Mouse (Mus musculus) embryo, embryonic 11.5 days (tissue): ENCODE data around the gene Prmt7.
A peak's percentile ranks its signal among the peaks of the same experiment; 100 is the strongest.
"Not testable (repeated sequence)": the region's sequence is repeated elsewhere in the genome, so short reads cannot be mapped to it uniquely, and the experiment has no call there.

Experiments
- DNase-seq: peaks from one replicate; pipeline ENCODE4 v3.0.0-alpha.2; 2012; ENCODE audit warnings: low read depth, low spot score

Prmt7 gene

GRCm38 (mm10) chr8:106210821-106211345 is at the start of gene Prmt7, which contains the start of gene Slc7a6os:
Prmt7 (plus strand) TSS chr8:106210936.
Slc7a6os (minus strand) TSS chr8:106210935.
- DNase-seq = peak; percentile 92

- DNase-seq = no peak
These were observed 47.5 kb upstream of the Prmt7 start for GRCm38 (mm10) chr8:106163251-106163650.

DNA sequence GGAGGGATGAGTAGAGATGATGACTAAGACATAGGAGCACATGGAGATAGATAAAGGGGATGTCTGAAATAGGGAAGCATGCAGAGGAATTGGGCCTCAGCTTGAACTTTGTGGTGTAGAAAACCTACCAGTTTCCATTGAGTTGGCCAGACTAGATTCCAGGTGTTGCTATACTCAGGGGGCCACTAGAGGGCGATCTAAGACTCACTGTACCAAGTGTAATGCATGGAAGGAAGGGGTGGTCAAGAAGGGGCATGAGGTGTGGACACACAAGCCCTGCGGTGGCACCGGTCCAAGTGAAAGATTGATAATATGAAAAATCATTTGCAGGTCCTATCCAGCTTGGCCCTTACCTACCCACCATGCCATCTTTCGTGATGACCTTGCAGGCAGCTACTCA is 45.3 kb upstream of the Prmt7 start:
- peak; percentile 50 for DNase-seq

DNA sequence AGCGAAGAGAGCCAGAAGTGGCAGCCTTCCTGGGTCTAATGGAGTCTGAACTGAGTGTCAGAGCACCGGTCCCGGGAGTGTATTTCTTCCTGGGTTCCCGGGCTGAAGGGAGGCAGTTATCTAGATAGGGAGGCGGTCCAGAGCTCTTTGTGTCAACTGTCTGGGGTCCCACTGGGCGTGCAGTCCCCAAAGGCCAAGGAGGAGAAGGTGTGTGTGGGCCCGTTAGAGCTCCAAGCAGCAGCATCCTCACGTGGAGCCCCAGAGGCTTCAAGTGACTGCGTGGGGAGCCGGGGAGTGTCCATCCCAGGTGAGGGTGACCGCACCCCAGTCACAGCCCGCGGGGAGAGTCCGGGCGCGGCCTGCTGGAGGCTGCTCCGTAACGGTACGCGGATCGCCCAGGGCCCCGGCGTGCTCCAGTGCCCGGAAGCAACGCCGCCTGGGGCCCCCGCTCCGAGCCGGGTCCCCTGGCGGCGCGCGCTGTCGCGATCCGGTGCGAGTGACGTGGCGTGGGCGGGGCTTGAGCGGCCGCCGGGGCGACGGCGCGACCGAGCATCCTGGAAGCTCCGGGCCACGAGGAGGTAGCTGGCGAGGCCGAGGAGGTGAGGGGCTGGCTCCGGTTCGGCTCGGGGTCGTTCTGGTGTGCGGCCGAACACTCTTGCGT is 42.2 kb upstream of the Prmt7 start, which contains the start of gene Slc7a6:
Slc7a6 (plus strand) TSS at position 502 of the 661 bp plus-strand sequence.
- DNase-seq = peak; percentile 66

- peak; percentile 46 for DNase-seq
These were observed 41.5 kb upstream of the Prmt7 start for GRCm38 (mm10) chr8:106169017-106169933.

GRCm38 (mm10) chr8:106169934-106170480 is 40.7 kb upstream of the Prmt7 start:
- DNase-seq = no peak

DNA sequence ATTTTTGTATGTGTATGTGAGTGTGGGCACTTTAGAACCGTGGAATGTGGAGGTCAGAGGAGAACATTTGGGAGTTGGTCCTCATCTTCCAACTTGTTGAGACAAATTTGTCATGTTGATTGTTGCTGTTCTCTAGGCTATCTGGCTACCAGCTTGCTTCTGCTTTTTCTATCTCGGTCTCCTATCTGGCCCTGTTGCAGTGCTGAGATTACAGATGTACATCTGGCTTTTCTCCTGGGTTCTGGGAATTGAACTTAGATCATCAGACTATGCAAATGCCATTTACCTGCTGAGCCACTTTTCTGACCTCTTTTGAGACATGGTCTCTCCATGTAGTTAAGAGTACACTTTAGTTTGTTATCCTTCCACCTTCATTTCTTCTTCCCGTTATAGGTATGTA is 37.2 kb upstream of the Prmt7 start:
- no peak for DNase-seq

- no peak for DNase-seq
These were observed 33.8 kb upstream of the Prmt7 start for GRCm38 (mm10) chr8:106176891-106177290.

DNA sequence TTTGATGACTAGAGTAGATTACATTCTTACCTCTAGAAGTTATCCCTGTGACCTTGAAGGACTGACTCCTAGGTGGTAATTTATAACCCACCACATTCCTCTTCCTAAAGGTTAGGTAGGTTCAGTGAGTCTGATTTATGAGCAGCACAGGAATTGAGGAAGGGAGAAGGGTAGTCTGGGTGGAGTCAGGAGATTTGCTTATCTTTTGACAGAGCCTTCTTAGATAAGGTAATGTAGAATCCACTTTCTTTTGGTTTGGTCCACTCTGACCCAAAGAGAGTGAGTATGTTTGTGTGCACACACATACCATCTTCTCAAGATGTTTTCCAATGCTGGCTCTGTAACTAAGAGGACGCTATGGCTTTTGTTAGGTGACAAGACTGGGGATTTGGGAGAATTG is 33.1 kb upstream of the Prmt7 start:
- no peak for DNase-seq

- no peak for DNase-seq
These were observed 32.3 kb upstream of the Prmt7 start for GRCm38 (mm10) chr8:106178428-106178827.

DNA sequence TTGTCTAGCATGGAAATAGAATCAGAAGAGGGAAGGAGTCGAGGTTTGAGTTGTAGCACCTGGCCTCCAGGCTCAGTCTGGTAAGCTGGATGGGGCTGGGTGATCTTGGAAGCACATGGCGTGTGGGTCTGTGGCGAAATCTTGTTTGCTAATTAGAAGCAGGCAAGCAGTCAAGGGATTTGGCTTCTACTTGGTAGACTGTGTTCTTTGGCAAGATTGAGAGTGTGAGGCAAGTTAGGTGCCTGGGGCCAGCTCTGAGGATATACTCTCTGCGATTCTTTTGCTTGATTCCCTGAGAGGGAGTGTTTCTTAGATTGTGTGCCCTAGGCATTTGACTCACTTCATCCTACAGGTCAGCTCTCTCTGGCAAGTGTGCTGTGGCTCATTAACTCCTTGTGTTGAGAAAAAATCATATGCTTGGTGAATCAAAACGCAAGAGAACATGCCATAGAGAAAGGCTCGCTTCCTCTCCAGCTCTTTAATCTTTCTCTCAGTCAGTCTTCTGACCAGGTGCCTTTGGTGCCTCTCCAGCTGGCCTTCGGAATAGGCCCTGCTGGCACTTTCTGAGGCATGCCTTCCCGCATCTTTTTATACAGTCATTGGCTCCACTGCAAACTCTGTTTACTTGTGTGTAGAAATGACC is 25.0 kb upstream of the Prmt7 start:
- no peak for DNase-seq

DNA sequence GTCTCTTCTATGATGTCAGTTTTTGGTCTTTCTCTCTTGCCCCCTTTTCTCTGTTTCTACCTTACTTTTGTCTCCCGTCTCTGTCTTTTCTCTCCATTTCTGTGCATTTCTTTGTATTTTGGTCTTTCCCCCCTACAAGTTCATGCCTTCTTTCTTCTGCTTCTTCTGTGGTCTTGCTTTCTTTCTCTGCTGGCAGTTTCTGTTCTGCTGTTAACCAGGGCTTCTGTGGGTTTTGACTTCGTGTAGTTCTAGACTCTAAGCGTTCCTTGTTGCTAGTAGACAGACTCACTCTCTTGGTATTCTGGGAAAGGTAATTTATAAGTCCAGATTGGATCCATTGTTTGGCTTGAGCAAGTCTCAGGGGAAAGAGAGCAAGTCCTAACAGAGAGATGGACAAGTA is 24.3 kb upstream of the Prmt7 start:
- DNase-seq = no peak

DNA sequence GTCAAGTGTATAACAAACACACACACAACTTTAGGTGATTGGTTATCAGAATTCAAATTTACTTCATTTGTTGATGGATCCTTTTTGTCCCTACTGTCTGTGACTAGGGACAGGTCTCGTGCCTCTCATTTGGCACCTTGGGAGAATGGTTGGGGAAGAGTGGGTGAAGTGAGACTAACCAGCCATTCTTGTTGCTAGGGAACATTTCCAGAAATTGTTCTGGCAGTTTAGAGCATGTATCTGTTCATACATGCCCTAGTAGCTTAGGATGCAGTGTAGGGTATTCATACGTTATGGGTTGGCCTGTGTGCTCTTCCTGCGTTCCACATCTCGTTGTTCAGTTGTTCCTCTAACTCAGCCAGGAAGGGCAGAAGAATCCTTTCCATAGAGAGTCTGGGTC is 21.6 kb upstream of the Prmt7 start:
- no peak for DNase-seq

- no peak for DNase-seq
These were observed 19.1 kb upstream of the Prmt7 start for GRCm38 (mm10) chr8:106191639-106192038.

DNA sequence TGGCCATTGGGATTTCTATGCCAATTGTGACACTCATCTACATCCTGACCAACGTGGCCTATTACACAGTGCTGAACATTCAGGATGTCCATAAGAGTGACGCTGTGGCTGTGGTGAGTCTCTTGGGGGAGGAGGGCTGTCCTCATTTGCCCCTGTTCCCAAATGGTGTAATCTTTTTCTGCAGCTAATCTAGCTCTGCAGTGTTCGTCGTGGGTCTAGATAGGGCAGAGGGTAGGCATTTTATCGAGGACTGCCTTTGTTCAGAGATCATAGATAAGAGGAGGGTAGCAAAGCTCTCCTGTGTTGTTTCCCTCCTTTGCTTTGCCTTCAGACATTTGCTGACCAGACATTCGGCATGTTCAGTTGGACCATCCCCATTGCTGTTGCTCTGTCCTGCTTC is 17.6 kb upstream of the Prmt7 start:
- DNase-seq = no peak

DNA sequence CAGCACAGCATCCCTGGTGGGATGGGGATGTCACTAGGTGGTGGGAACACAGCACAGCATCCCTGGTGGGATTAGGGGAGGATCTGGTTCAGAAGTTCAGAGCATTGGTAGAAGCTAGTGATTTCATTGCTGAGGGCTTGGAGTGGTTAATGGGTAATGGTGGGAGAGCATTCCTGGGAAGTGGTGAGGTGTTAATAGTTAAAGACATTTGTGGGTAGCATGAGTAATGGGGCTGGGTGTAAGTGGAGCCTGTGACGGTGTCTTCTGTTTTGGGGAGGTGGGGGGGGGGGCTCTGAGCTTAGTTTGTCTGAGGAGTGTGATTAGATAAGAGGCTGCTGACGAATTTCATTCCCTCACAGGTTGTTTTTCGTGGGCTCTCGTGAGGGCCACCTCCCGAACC is 16.7 kb upstream of the Prmt7 start:
- no peak for DNase-seq

- peak; percentile 24 for DNase-seq
These were observed 12.0 kb upstream of the Prmt7 start for GRCm38 (mm10) chr8:106198741-106199140.

DNA sequence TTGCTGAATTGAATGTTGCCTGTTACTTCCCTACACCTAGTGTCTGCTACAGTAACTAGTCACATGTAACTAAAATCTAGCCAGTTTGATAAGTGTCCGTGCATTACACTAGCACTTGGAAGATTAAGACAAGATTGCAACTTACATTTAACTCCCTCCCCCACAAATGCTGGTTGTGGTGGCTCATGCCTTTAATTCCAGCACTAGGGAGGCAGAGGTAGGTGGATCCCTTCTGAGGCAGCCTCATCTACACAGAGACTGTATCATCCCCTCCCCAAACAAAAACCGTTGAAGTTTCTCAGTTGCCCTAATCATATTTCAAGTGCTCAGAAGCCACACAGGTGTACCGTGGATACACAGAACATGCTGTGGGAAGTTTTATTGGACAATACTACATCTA is 11.1 kb upstream of the Prmt7 start:
- DNase-seq = not testable (repeated sequence)

GRCm38 (mm10) chr8:106210035-106210731 is 553 bp upstream of the Prmt7 start:
- no peak for DNase-seq

GRCm38 (mm10) chr8:106211421-106211820 is 685 bp downstream of the Prmt7 start:
- DNase-seq = no peak

- no peak for DNase-seq
These were observed 3.2 kb downstream of the Prmt7 start for GRCm38 (mm10) chr8:106213959-106214358.
